Mouse (Mus musculus): Measurements from ENCODE around the gene Gpr1. TPM values are rescaled to one million over a fixed set of nuclear protein-coding genes. Genes with fewer than 3 reads are reported as not detected.

Gpr1 gene
- total and polyA plus RNA-seq, 2 experiments: not detected

GRCm38 (mm10) chr1:63213478-63214270 is 669 bp downstream of the Gpr1 start:
- Histone ChIP-seq H3K27me3 (ENCODE audit: control insufficient read depth, insufficient read depth, low read length) (peaks cover 2% of the 10 kb centered on the region; the same call in 1 of the 2 replicates), H3K9ac (ENCODE audit: low read depth, low read length) (no peak overlapping the region), H3K4me3 (ENCODE audit: insufficient read depth, low read depth, low read length) (no peak overlapping the region), H3K27ac (replicated peaks; ENCODE audit: insufficient read depth, low read depth, low read length) (no peak overlapping the region), H3K4me1 (ENCODE audit: control insufficient read depth, insufficient read depth, low read length) (no peaks in the 10 kb centered on the region), H3K79me2 (ENCODE audit: control insufficient read depth, insufficient read depth, low read length) (no peaks in the 10 kb centered on the region), H3K36me3 (ENCODE audit: control insufficient read depth, insufficient read depth, low read length) (no peaks in the 10 kb centered on the region)
- no peak for DNase-seq (ENCODE audit: extremely low read depth, low read depth, low spot score)
- 32% methylated on average over 22 of the region's 22 CpGs for WGBS
- no peak for TF ChIP-seq CTCF (IDR thresholded peaks at IDR 0.05; ENCODE audit: low read depth, low read length)
- no peak for TF ChIP-seq POLR2A (IDR thresholded peaks at IDR 0.05; ENCODE audit: extremely low read depth, insufficient read depth, low read length)

GRCm38 (mm10) chr1:63209861-63210529 is 4.3 kb downstream of the Gpr1 start:
- TF ChIP-seq POLR2A (IDR thresholded peaks at IDR 0.05; ENCODE audit: extremely low read depth, insufficient read depth, low read length) (no peak), CTCF (IDR thresholded peaks at IDR 0.05; ENCODE audit: low read depth, low read length) (no peak)
- no peak overlapping the region for H3K9ac ChIP-seq (ENCODE audit: low read depth, low read length)
- no peaks in the 10 kb centered on the region for H3K4me1 ChIP-seq (ENCODE audit: control insufficient read depth, insufficient read depth, low read length)
- no peak overlapping the region for H3K27ac ChIP-seq (replicated peaks; ENCODE audit: insufficient read depth, low read depth, low read length)
- H3K4me3 ChIP-seq (ENCODE audit: insufficient read depth, low read depth, low read length): no peak overlapping the region
- 43% methylated on average over 6 of the region's 6 CpGs for WGBS
- no peaks in the 10 kb centered on the region for H3K36me3 ChIP-seq (ENCODE audit: control insufficient read depth, insufficient read depth, low read length)
- peaks cover 2% of the 10 kb centered on the region; the same call in 1 of the 2 replicates for H3K27me3 ChIP-seq (ENCODE audit: control insufficient read depth, insufficient read depth, low read length)
- no peaks in the 10 kb centered on the region for H3K79me2 ChIP-seq (ENCODE audit: control insufficient read depth, insufficient read depth, low read length)
- no peak for DNase-seq (ENCODE audit: extremely low read depth, low read depth, low spot score)

- Histone ChIP-seq H3K27me3 (ENCODE audit: control insufficient read depth, insufficient read depth, low read length) (no peaks in the 10 kb centered on the region), H3K27ac (replicated peaks; ENCODE audit: insufficient read depth, low read depth, low read length) (no peak overlapping the region), H3K36me3 (ENCODE audit: control insufficient read depth, insufficient read depth, low read length) (no peaks in the 10 kb centered on the region), H3K79me2 (ENCODE audit: control insufficient read depth, insufficient read depth, low read length) (no peaks in the 10 kb centered on the region), H3K9ac (ENCODE audit: low read depth, low read length) (no peak overlapping the region), H3K4me3 (ENCODE audit: insufficient read depth, low read depth, low read length) (no peak overlapping the region), H3K4me1 (ENCODE audit: control insufficient read depth, insufficient read depth, low read length) (no peaks in the 10 kb centered on the region)
- DNase-seq (ENCODE audit: extremely low read depth, low read depth, low spot score): no peak
- 80% methylated on average over 3 of the region's 3 CpGs for WGBS
- TF ChIP-seq POLR2A (IDR thresholded peaks at IDR 0.05; ENCODE audit: extremely low read depth, insufficient read depth, low read length) (no peak), CTCF (IDR thresholded peaks at IDR 0.05; ENCODE audit: low read depth, low read length) (no peak)
These were observed 6.7 kb downstream of the Gpr1 start for GRCm38 (mm10) chr1:63207607-63208006.

- no peaks in the 10 kb centered on the region for H3K27me3 ChIP-seq (ENCODE audit: control insufficient read depth, insufficient read depth, low read length)
- TF ChIP-seq CTCF (IDR thresholded peaks at IDR 0.05; ENCODE audit: low read depth, low read length) (no peak), POLR2A (IDR thresholded peaks at IDR 0.05; ENCODE audit: extremely low read depth, insufficient read depth, low read length) (no peak)
- no peak overlapping the region for H3K27ac ChIP-seq (replicated peaks; ENCODE audit: insufficient read depth, low read depth, low read length)
- H3K79me2 ChIP-seq (ENCODE audit: control insufficient read depth, insufficient read depth, low read length): no peaks in the 10 kb centered on the region
- H3K4me1 ChIP-seq (ENCODE audit: control insufficient read depth, insufficient read depth, low read length): no peaks in the 10 kb centered on the region
- no peaks in the 10 kb centered on the region for H3K36me3 ChIP-seq (ENCODE audit: control insufficient read depth, insufficient read depth, low read length)
- H3K9ac ChIP-seq (ENCODE audit: low read depth, low read length): no peak overlapping the region
- DNase-seq (ENCODE audit: extremely low read depth, low read depth, low spot score): no peak
- WGBS: 52% methylated on average over 7 of the region's 7 CpGs
- no peak overlapping the region for H3K4me3 ChIP-seq (ENCODE audit: insufficient read depth, low read depth, low read length)
These were observed 9.5 kb downstream of the Gpr1 start for GRCm38 (mm10) chr1:63204660-63205394.

GRCm38 (mm10) chr1:63203950-63204659 is 10.2 kb downstream of the Gpr1 start:
- H3K27ac ChIP-seq (replicated peaks; ENCODE audit: insufficient read depth, low read depth, low read length): no peak overlapping the region
- WGBS: 50% methylated on average over 7 of the region's 7 CpGs
- H3K79me2 ChIP-seq (ENCODE audit: control insufficient read depth, insufficient read depth, low read length): no peaks in the 10 kb centered on the region
- no peak for DNase-seq (ENCODE audit: extremely low read depth, low read depth, low spot score)
- no peaks in the 10 kb centered on the region for H3K36me3 ChIP-seq (ENCODE audit: control insufficient read depth, insufficient read depth, low read length)
- H3K27me3 ChIP-seq (ENCODE audit: control insufficient read depth, insufficient read depth, low read length): no peaks in the 10 kb centered on the region
- H3K4me1 ChIP-seq (ENCODE audit: control insufficient read depth, insufficient read depth, low read length): no peaks in the 10 kb centered on the region
- H3K9ac ChIP-seq (ENCODE audit: low read depth, low read length): no peak overlapping the region
- TF ChIP-seq POLR2A (IDR thresholded peaks at IDR 0.05; ENCODE audit: extremely low read depth, insufficient read depth, low read length) (no peak), CTCF (IDR thresholded peaks at IDR 0.05; ENCODE audit: low read depth, low read length) (no peak)
- H3K4me3 ChIP-seq (ENCODE audit: insufficient read depth, low read depth, low read length): no peak overlapping the region
